Mouse (Mus musculus): ENCODE results near the gene Bid. TPM values are rescaled to one million over a fixed set of nuclear protein-coding genes. Genes with fewer than 3 reads are reported as not detected.
"Not testable (repeated sequence)": the region's sequence is repeated elsewhere in the genome, so short reads cannot be mapped to it uniquely, and the experiment has no call there.

Bid gene
- polyA plus RNA-seq, 1 experiment from 2014 or later: 29.6 TPM

DNA sequence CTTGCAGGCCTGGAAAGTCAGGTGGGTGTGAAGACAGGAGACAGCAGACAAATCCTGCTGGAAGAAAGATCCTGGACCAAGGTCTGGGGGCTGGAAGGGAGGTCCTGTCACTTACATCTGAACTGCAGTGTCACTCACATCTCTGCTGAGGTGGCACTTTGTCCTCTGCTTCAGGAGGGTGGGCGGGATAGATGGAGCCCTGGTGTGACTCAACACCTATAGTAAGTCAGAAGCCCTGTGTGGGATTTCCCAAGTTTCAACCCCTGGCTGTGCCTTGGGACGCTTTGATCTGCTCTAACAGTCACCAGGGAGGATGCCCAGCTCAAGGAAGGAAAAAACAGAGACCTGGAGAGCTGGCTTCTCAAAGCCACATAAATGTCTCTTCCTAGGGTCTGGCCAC, 10.2 kb upstream of the Bid start:
- no peak overlapping the region for H3K9ac ChIP-seq (replicated peaks; ENCODE audit: low read depth, low read length)
- no peak overlapping the region for H3K4me2 ChIP-seq (ENCODE audit: low read length)
- no peaks in the 10 kb centered on the region for H3K27me3 ChIP-seq (replicated peaks; ENCODE audit: control insufficient read depth, insufficient read depth, low read length)
- H3K4me1 ChIP-seq (replicated peaks; ENCODE audit: control insufficient read depth, insufficient read depth, low read length): no peaks in the 10 kb centered on the region
- WGBS: 79% methylated on average over 2 of the region's 2 CpGs
- no peak for ATAC-seq
- H3K4me3 ChIP-seq (replicated peaks; ENCODE audit: low read length): no peak overlapping the region
- H3K36me3 ChIP-seq (ENCODE audit: control insufficient read depth, insufficient read depth): no peaks in the 10 kb centered on the region
- H3K27ac ChIP-seq (ENCODE audit: low read length): no peak overlapping the region
- H3K9me3 ChIP-seq (ENCODE audit: control insufficient read depth, low read length): no peaks in the 10 kb centered on the region; the same call in 1 of the 2 replicates

DNA sequence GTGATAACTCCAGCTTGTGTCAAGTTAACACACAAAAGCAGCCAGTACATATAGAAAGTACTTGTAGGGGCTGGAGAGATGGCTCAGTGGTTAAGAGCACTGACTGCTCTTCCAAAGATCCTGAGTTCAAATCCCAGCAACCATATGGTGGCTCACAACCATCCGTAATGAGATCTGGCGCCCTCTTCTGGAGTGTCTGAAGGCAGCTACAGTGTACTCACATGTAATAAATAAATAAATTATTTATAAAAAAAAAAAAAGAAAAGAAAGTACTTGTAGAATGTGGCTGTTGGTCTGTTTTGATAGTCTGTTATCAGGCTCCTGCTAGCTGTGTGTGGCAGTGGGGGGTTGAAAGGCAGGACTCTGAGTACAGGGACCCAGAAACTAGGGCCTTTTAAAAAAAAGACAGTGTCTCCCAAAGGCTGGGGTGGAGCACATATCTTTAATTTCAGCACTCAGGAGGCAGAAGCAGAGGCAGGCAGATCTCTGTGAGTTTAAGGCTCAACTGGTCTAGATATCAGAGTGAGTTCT, 8.2 kb upstream of the Bid start:
- H3K9me3 ChIP-seq (ENCODE audit: control insufficient read depth, low read length); H3K27me3 ChIP-seq (replicated peaks; ENCODE audit: control insufficient read depth, insufficient read depth, low read length); H3K4me1 ChIP-seq (replicated peaks; ENCODE audit: control insufficient read depth, insufficient read depth, low read length); H3K36me3 ChIP-seq (ENCODE audit: control insufficient read depth, insufficient read depth); H3K27ac ChIP-seq (ENCODE audit: low read length); H3K9ac ChIP-seq (replicated peaks; ENCODE audit: low read depth, low read length); H3K4me2 ChIP-seq (ENCODE audit: low read length); ATAC-seq; H3K4me3 ChIP-seq (replicated peaks; ENCODE audit: low read length): not testable (repeated sequence)
- WGBS: 67% methylated on average over 2 of the region's 2 CpGs

DNA sequence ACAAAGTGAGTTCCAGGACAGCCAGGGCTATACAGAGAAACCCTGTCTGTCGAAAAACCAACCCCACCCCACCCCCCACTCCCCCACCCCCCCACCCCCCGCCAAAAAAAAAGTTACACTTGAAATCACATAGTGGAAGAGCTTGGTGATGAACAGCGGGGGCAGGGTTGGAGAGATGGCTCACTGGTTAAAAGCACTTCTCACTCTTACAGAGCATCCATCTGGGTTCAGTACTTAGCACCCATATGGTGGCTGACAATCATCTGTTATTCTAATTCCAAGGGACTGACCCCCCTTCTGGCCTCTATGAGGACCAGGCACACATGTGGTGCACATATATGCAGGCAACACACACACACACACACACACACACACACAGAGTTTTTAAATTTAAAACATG, 1.3 kb upstream of the Bid start:
- Histone ChIP-seq H3K4me3 (replicated peaks; ENCODE audit: low read length) (no peak overlapping the region), H3K9me3 (ENCODE audit: control insufficient read depth, low read length) (no peaks in the 10 kb centered on the region; the same call in 1 of the 2 replicates), H3K9ac (replicated peaks; ENCODE audit: low read depth, low read length) (no peak overlapping the region), H3K4me1 (replicated peaks; ENCODE audit: control insufficient read depth, insufficient read depth, low read length) (peaks cover 13% of the 10 kb centered on the region), H3K36me3 (ENCODE audit: control insufficient read depth, insufficient read depth) (no peaks in the 10 kb centered on the region), H3K27me3 (replicated peaks; ENCODE audit: control insufficient read depth, insufficient read depth, low read length) (no peaks in the 10 kb centered on the region), H3K27ac (ENCODE audit: low read length) (no peak overlapping the region), H3K4me2 (ENCODE audit: low read length) (no peak overlapping the region)
- ATAC-seq: no peak
- 40% methylated on average over 3 of the region's 3 CpGs for WGBS

DNA sequence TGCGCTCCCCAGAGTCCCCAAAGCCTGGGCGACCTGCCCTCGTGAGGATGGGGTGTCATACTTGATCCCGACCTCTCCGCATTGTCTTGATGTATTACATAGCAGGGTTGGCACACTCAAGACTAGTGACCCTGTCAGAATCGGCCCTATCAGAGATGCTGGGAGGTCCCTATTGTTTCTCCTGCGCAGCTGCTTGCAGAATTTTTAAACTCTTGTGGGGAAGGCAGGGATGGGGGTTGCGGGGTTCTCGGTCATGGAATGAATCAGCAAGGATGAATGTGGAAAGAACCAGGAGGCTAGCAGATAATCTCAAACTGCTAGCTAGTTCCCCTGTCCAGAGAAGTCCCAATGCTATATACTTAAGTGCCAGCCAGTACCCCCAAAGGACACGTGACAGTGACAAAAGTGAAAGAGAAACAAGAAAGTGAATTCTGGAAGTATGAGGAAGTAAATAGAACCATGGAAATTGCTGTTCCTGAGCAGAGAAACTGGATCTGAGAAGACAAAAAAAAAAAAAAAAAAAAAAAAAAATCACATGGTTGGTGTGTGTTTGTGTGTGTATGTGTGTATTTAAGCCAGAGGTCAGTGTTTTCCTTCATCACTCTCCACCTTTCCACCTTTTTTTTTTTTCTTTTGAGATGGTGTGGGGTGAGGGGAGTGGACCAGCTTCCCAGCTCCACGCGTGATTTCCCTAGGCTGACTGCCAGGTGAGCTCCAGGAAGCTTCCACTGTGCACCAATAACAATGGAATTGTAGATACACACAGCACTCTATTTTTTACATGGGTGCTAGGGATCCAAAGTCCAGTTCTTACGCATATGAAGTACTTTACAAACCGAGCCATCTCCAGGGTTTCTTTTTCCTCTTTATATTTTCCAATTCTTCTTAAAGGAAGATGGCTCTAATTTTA, 574 bp upstream of the Bid start:
- peak overlapping the region; percentile 71 for H3K4me3 ChIP-seq (replicated peaks; ENCODE audit: low read length)
- H3K4me1 ChIP-seq (replicated peaks; ENCODE audit: control insufficient read depth, insufficient read depth, low read length): peaks cover 13% of the 10 kb centered on the region
- not testable (repeated sequence) for H3K36me3 ChIP-seq (ENCODE audit: control insufficient read depth, insufficient read depth); H3K27ac ChIP-seq (ENCODE audit: low read length); ATAC-seq; H3K9me3 ChIP-seq (ENCODE audit: control insufficient read depth, low read length); H3K27me3 ChIP-seq (replicated peaks; ENCODE audit: control insufficient read depth, insufficient read depth, low read length)
- peak overlapping the region; percentile 70 for H3K9ac ChIP-seq (replicated peaks; ENCODE audit: low read depth, low read length)
- H3K4me2 ChIP-seq (ENCODE audit: low read length): peak overlapping the region; percentile 79
- 25% methylated on average over 9 of the region's 14 CpGs for WGBS

DNA sequence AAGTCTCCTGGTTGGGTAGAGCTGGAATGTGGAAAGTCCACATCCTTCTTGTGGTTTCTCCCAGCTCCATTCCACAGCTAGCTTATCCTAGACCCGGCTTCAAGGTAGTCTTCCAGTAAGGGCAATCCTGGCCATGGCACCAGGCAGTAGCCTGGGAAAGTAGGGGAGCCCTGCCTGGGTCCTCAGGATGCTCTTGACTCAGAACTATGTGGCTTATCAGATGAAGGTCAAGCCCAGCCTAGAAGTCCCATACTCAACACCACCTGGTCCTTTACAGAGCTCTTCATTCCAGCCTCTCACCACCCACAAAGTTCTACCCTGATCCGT, 1.0 kb downstream of the Bid start:
- no peaks in the 10 kb centered on the region for H3K9me3 ChIP-seq (ENCODE audit: control insufficient read depth, low read length)
- H3K4me3 ChIP-seq (replicated peaks; ENCODE audit: low read length): peak overlapping the region; percentile 71; the same call in 1 of the 2 replicates
- 40% methylated on average over 2 of the region's 2 CpGs for WGBS
- H3K36me3 ChIP-seq (ENCODE audit: control insufficient read depth, insufficient read depth): no peaks in the 10 kb centered on the region
- H3K4me1 ChIP-seq (replicated peaks; ENCODE audit: control insufficient read depth, insufficient read depth, low read length): peaks cover 13% of the 10 kb centered on the region
- H3K9ac ChIP-seq (replicated peaks; ENCODE audit: low read depth, low read length): no peak overlapping the region
- H3K4me2 ChIP-seq (ENCODE audit: low read length): peak overlapping the region; percentile 79; the same call in 1 of the 2 replicates
- H3K27ac ChIP-seq (ENCODE audit: low read length): no peak overlapping the region
- ATAC-seq: no peak
- H3K27me3 ChIP-seq (replicated peaks; ENCODE audit: control insufficient read depth, insufficient read depth, low read length): no peaks in the 10 kb centered on the region

DNA sequence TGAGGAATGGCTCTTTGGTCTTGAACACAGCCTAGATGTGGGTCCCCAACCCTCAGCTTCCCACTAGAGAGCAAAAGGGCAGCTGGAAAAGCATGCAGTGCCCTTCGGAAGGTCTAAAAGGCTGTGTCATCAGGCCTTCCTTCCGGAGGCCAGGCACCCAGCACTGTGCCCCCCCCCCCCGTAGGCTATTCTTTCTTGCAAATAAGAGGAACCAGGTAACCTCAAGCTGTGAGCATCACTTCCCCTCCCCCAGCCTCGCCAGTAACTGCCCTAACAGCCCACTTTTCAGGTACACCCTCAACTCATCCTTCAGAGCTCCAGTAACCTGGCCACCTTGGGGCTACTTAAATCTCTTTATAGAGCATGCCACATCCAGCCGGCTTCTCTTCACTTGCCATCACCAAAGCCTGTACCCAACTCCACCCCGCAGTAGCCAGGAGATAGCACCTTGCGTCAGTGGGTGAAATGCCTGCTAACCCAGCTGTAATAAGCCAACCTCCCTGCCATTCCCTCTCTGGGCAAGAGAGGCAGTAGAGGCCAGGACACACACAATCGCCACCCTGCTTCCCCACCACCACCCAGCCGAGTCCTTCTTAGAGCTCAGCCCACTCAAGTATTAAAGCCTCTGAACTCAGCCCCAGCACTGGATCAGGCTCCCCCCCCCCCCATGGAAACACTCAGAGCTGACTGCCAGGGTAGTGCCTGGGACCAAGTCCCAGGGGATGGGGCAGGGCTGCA, 1.6 kb downstream of the Bid start:
- no peaks in the 10 kb centered on the region for H3K9me3 ChIP-seq (ENCODE audit: control insufficient read depth, low read length)
- no peaks in the 10 kb centered on the region for H3K36me3 ChIP-seq (ENCODE audit: control insufficient read depth, insufficient read depth)
- H3K9ac ChIP-seq (replicated peaks; ENCODE audit: low read depth, low read length): no peak overlapping the region
- WGBS: 54% methylated on average over 9 of the region's 9 CpGs
- ATAC-seq: no peak
- no peaks in the 10 kb centered on the region for H3K27me3 ChIP-seq (replicated peaks; ENCODE audit: control insufficient read depth, insufficient read depth, low read length)
- no peak overlapping the region for H3K4me2 ChIP-seq (ENCODE audit: low read length)
- peaks cover 13% of the 10 kb centered on the region for H3K4me1 ChIP-seq (replicated peaks; ENCODE audit: control insufficient read depth, insufficient read depth, low read length)
- no peak overlapping the region for H3K4me3 ChIP-seq (replicated peaks; ENCODE audit: low read length)
- no peak overlapping the region for H3K27ac ChIP-seq (ENCODE audit: low read length)

DNA sequence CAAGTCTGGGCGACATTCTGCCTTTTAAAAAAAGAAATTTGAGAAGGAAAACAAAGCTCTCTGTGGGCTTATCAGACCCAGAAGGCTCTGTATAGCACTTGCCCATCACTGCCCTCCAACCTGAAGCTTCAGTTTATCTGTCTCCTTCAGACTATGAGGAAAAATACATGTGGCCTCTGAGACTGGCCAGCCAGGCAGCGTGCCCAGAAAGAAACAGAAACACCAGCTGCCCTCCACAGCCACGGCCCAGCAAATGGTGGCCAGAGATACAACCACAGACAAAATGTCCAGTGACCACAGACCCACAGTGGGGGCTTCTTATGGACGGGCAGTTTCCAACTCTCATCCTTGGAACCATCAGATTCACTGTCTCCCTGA, 2.1 kb downstream of the Bid start:
- H3K9ac ChIP-seq (replicated peaks; ENCODE audit: low read depth, low read length): no peak overlapping the region
- H3K27me3 ChIP-seq (replicated peaks; ENCODE audit: control insufficient read depth, insufficient read depth, low read length): no peaks in the 10 kb centered on the region
- H3K9me3 ChIP-seq (ENCODE audit: control insufficient read depth, low read length): no peaks in the 10 kb centered on the region
- no peak for ATAC-seq
- no peak overlapping the region for H3K27ac ChIP-seq (ENCODE audit: low read length)
- H3K4me2 ChIP-seq (ENCODE audit: low read length): no peak overlapping the region
- peaks cover 13% of the 10 kb centered on the region for H3K4me1 ChIP-seq (replicated peaks; ENCODE audit: control insufficient read depth, insufficient read depth, low read length)
- 80% methylated on average over 4 of the region's 4 CpGs for WGBS
- no peak overlapping the region for H3K4me3 ChIP-seq (replicated peaks; ENCODE audit: low read length)
- H3K36me3 ChIP-seq (ENCODE audit: control insufficient read depth, insufficient read depth): no peaks in the 10 kb centered on the region

DNA sequence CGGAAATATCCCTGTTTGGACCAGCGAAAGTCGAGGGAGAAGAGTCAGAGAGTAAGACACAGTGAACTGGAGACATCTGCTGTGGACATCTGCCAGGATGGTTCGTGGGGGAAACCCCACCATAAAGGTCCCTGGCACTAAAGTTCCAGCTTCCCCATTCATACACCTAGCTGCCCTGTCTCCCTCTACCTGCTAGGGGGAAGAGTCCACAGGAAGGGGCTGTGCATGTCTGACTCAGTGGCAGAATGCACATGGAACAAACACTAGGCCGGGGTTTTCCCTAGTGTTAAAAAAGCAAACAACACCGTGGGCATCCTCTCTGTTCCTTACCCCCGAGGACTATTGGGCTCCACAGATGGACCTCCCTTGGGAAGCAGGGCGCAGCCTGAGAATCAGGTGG, 2.9 kb downstream of the Bid start:
- H3K36me3 ChIP-seq (ENCODE audit: control insufficient read depth, insufficient read depth): no peaks in the 10 kb centered on the region
- no peak overlapping the region for H3K4me3 ChIP-seq (replicated peaks; ENCODE audit: low read length)
- ATAC-seq: no peak
- no peaks in the 10 kb centered on the region for H3K9me3 ChIP-seq (ENCODE audit: control insufficient read depth, low read length)
- H3K27ac ChIP-seq (ENCODE audit: low read length): no peak overlapping the region
- H3K4me1 ChIP-seq (replicated peaks; ENCODE audit: control insufficient read depth, insufficient read depth, low read length): peaks cover 13% of the 10 kb centered on the region
- no peak overlapping the region for H3K9ac ChIP-seq (replicated peaks; ENCODE audit: low read depth, low read length)
- H3K4me2 ChIP-seq (ENCODE audit: low read length): no peak overlapping the region
- WGBS: 87% methylated on average over 8 of the region's 8 CpGs
- H3K27me3 ChIP-seq (replicated peaks; ENCODE audit: control insufficient read depth, insufficient read depth, low read length): no peaks in the 10 kb centered on the region

DNA sequence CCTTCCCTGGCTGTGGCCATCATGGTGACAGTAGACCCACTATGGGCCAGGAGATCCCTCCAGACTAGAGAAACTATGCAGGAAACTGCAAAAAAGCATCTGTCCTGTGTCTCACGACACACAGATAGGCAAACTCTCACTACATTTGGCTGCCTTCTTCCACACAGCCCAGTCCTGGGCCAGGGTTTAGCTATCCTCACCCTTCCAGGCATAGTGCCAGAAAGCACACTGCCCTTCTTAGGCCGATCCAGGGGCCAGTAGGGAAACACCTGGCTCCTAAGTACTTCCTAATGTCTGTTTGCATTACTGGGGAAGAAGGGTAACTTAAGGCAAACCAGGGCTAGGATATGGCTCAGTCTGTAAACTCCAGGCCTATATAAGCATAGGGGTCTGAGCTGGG, 3.7 kb downstream of the Bid start:
- Histone ChIP-seq H3K36me3 (ENCODE audit: control insufficient read depth, insufficient read depth) (no peaks in the 10 kb centered on the region), H3K27me3 (replicated peaks; ENCODE audit: control insufficient read depth, insufficient read depth, low read length) (no peaks in the 10 kb centered on the region), H3K4me2 (ENCODE audit: low read length) (no peak overlapping the region), H3K4me1 (replicated peaks; ENCODE audit: control insufficient read depth, insufficient read depth, low read length) (peaks cover 13% of the 10 kb centered on the region), H3K4me3 (replicated peaks; ENCODE audit: low read length) (no peak overlapping the region), H3K9me3 (ENCODE audit: control insufficient read depth, low read length) (no peaks in the 10 kb centered on the region), H3K9ac (replicated peaks; ENCODE audit: low read depth, low read length) (no peak overlapping the region), H3K27ac (ENCODE audit: low read length) (no peak overlapping the region)
- 72% methylated on average over 2 of the region's 2 CpGs for WGBS
- no peak for ATAC-seq

Data from forebrain, embryonic 16.5 days (tissue).